Mouse (Mus musculus): ENCODE data around the gene Serpinb9b.

DNA sequence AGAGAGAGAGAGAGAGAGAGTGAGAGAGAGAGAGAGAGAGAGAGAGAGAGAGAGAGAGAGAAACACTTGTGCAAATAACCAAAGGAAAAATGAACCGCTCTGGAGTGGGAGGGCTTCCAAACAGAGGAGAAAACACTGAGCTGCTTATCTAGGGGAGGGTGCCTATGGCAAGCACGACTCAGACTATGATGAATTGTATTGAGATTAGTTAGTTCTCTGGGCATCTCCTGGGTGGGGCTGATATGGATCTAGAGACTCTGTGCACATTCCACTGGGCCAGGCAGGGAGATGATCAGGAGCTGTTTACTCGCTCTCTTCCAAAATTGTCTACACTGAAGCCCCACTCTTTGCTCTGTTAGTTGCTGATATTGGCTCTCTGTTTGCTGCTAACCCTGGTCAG is 24.5 kb downstream of the Serpinb9b start:
- TF ChIP-seq CTCF (IDR thresholded peaks at IDR 0.05; ENCODE audit: insufficient read depth, low read length) = no peak
- TF ChIP-seq POLR2A (IDR thresholded peaks at IDR 0.05; ENCODE audit: borderline replicate concordance, extremely low read depth, low read depth, low read length) = no peak

Measured in lung, adult 2 months (tissue).